Mouse (Mus musculus) adrenal gland, adult (tissue): ENCODE data around the gene Mrrf.

ENCODE experiments used
- DNase-seq, 2 experiments: peaks; one replicate each; pipeline ENCODE4 v3.0.0; 2022 to 2023; ENCODE audit warnings: low spot score in 1 of 2; ENCODE audit not compliant: inconsistent age in 2 of 2

Mrrf gene

DNA sequence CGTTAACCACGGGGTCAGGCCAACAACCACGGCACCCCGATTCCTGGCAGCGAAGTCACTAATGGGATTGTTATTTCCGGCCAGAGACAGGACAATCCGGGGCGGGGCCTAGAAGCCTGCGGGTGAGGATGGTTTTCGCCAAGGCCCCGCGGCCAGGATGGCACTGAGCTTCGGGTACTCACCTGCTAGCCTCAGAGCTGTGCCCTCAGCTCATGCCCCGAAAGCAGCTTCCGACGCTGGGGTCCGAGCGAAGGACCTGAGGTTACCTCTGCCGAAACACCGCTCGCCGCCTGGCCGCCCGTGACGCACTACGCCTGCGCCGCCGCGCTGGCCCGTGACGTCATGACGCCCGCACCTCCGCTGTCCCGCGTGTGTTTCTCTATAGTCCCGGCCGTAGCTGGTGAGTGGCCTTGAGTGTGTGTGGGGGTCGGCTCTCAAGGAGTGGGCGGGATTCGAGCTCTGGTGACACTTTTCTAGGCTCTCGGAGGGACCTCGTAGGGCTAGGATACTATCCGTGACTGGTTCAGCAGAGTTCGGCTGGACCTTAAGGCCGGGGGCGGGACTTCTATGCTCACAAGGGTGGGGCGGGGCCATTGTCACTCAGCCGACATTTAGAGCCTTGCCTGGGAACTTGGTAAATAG, at the start of gene Mrrf, which contains the start of gene Rbm18:
Gene Mrrf, plus strand, starts transcription at position 90 of the 642 bp plus-strand sequence.
Gene Rbm18, minus strand, starts transcription at position 474 of the 642 bp plus-strand sequence.
- peak; percentile 94 to 99 for DNase-seq

DNA sequence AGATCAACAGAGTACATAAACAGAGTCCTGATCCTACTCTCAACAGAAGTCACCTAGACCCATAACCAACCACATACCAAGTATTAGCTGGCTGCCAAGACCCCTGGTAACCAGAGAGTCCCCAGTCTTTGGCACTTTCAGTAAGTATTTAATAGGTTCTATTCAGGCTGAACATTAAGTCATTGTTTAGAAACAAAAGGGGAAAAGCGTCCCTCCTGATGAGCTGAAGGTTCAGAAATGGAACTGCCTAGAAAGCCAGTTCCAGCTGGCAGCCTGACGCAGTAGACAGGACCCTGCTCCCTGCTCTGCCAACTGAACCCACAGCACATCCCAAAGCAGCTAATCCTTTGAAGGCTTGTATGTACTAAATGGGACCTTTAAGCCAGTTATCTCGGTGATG, 47.0 kb upstream of the Mrrf start:
- no peak for DNase-seq

DNA sequence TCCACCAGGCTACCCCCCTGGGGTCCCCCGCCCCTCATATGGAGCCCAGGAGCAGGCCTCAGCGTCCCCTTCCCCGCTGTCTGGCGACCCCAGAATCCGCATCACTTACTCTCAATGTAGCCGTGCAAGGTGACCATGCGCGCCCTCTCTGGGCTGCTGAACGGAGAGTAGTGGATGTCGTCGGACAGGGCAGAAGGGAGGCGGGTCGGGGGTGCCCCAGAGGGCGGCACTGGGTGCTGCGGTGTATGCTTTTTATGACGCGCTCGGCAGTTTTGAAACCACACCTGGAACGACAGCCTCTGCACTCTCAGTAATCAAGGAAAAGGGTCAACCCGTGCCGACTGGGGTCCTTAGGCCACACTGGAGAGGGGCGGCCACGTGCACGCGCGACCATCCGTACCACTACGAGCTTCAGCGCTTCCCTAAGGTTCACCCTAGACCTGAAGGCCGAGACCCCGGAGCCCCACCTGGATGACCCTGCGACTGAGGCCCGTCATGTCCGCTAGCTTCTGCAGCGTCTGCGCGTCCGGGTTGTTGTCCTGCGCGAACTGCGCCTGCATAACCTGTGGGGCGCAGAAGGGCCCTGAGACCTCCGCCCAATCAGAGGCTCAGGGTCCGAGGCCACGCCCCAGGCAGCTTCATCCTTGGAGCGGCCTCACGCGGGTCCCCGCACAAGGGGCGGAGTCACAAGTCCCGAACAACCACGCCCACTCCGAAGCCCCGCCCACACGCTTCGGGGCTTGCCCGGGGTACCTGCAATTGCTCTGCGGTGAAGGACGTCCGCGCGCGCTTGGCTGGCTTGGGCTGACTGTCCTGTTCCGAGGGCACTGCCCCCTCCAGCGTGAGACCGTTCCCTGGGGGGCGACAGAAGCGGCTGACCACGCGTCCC, 45.1 kb upstream of the Mrrf start:
- peak; percentile 50 to 83 for DNase-seq

DNA sequence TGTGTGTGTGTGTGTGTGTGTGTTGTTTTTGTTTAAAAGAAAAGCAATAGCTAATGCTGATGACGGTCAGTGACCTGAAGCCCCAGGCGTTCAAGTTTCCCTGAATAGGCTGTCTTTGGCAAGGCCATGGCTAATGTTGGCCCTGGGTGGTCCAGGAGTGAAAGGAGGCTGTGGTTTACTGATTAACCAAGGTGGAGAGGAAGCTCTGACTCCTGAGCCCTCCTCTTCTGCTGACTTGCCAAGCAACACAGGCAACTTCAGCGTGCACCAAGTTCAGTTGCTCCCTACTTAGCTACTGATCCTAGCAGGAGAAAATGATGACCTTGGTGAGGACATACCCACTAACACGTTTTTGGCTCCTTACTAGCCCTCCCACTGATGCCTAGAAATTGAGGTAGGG, 43.4 kb upstream of the Mrrf start:
- DNase-seq: no peak

DNA sequence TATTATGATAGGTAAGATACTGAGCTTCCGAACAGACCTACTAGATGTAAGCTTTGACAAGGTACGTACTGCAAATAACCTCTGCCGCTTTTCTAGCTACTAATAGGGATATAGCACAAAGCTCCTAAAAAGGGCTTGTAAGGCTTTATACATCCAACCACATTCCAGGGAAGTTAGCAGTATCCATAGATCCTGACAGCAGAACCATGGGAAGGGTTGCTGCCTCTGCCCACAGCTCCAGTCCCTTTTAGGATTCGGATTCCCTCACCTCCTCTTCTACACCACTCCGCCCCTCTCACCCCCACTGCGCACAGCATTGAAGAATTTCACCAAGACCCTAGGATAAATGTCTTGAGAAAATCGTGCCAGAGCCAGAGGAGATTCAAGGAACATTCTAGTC, 42.9 kb upstream of the Mrrf start:
- DNase-seq: no peak

DNA sequence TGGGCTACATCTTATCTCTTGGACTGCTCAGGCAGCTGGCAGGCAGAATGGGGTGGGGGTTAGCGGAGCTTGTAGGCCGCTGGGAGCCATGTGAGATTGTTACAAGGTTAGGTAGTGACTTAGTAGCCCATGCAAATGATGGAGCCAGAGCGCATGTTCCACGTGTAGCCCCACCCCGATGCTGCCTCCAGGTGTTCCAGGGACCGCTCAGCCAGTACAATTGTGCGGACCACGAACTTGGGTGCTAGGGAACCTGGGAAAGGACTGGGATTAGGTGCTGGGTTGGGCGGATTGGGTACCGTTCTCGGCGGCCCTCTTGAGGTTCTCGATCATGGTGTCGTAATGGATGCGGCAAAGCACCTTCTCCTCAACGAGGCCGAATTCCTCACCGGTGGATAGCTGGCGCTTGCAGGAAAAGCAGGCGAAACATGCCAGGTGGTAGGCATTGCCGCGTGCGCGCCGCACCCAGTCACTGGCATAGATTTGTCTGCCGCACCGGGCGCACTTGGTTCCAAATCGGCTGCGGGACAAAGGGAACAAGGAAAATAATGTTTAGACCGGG, 42.2 kb upstream of the Mrrf start:
- DNase-seq: no peak

DNA sequence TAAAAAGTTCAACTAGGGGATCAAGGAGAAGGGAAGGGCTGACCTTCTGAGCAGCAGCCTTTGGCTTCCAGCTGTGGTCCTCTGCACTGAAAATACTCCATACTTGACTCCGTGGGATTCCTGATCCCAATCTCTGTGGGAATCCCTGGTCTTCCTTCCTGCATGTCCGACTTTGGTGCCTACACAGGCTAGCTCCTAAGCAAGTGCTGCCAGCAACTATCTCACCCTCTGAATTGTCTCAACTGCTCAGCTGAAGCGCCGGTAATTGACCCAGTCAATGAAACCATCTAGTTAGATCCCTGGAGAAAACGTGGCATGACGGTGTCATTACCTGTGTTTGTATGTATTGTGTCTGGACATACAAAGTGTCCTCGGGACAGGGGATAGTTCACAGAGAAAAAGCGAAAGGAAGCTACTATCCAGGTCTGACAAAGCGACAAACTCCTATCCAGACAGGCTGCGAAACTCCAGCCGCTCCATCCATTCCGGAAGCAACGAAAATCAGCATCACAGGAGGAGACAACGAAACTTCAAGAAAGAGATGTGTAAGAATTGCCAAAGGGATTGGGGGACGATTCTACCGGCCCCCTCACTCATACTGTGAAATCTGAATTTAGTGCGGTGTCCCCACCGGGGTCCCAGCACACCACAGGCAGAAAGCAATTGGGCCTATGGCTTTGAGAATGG, 38.9 kb upstream of the Mrrf start:
- DNase-seq: no peak

DNA sequence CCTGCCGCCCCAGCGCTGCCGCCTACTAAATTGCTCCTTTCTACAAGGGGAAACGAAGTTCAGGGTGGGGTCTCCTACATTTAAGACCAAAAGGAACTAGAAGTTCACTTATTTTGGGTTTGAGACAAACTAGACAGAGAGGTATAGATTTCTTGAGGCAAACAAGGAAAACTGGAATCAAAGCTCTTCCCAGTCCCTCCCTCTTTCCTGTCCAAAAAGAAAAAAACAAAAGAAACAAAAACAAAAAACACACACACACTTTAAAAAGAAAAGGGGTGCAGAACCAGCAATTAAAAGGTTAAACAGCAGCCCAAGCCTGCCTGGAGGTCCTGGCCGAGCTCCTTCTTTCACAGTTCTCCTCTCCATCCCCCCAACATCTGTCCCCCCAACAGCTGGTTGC, 38.2 kb upstream of the Mrrf start:
- no peak for DNase-seq

DNA sequence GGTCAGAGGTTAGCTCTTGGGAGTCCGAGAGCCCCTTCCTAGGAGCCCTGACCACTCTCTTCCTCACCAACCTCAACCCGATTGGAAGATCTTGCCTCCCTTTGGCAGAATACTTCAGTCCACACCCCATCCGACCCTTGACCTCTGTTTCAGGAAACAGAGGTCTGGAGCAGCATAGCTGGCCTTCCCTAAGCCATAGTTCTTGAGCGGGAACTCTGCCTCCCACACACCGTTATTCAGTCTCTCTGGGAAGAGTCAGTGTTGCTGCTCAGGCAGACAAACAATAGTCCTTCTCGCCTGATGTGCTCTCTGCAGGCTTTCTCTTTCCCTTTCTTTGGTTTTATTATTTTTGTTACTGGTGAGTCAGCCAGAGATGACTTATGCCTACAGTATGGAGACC, 36.5 kb upstream of the Mrrf start:
- no peak for DNase-seq

DNA sequence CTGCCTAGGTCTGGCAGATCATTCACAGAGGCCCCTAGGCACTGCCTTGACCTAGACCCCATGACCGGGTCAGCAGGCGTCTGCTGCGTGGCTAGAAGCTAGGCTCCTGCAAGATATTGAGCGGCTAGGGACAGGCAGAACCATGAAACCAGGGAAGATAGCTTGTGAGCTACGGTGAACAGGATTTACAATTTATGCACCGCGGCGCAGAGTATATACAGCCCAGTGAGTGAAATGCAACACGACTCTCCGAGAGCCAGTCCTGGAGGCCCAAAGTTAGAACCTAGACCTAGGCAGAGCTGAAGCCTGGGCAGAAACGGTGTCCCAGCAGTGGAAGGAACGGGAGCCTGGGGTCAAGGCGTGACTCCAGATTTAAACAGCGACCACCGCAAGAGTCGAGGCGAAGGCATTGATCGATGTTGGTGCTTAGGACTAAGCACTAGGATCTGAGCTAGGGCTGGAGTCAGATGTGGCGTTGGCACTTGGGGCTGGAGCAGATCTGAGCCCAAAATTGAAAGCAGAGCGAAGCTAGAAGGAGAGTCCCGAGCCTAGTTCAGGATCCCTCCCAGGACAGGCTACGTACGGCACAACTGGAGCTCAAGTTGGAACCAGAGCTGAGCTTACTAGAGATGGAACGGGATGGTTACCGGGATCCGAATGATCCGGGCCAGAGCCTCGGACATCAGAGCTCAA, 34.2 kb upstream of the Mrrf start:
- no peak for DNase-seq

DNA sequence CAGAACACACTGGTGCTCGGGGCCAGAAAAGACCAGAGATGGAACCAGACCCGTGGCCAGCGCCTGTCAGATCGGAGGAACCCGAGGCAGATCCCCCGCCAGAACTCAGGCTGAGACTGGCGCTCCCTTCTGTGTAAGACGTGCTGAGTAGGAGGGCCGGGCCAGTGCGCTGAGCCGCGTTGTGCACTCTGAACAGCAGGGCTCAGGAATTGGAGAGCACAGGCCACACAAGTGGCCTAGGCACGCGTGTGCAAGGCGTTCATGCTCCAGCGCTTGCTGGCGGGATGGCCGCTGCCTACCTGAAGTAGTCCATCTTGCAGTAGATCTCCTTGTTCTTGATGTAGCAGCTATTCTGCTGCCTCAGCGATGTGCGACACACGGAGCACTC, 33.6 kb upstream of the Mrrf start:
- DNase-seq: peak in 1 of 2 experiments; percentile 56

DNA sequence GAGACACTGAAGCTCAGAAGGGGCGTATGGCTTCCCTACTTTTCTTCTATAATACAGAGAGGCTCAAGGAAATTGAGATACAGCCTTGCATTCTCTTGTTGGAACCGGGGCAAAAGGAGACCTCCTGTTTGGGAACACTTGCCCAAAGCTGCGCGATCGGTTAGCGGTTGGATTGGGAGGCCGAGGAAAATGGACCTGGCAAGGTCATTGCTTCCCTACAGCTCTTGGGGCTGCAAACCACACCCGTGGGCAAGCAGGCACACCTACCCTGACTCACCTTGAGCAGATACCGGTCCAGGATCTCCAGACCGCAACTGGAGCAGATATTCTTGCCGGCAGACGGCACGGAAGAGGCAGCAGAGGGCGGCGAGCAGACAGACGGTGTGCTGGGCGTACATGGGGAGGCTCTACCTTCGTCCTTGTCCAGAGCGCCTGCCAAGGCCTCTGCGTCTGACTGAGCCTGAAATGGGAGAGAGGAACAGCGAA, 33.1 kb upstream of the Mrrf start:
- DNase-seq: peak; percentile 30 to 75

DNA sequence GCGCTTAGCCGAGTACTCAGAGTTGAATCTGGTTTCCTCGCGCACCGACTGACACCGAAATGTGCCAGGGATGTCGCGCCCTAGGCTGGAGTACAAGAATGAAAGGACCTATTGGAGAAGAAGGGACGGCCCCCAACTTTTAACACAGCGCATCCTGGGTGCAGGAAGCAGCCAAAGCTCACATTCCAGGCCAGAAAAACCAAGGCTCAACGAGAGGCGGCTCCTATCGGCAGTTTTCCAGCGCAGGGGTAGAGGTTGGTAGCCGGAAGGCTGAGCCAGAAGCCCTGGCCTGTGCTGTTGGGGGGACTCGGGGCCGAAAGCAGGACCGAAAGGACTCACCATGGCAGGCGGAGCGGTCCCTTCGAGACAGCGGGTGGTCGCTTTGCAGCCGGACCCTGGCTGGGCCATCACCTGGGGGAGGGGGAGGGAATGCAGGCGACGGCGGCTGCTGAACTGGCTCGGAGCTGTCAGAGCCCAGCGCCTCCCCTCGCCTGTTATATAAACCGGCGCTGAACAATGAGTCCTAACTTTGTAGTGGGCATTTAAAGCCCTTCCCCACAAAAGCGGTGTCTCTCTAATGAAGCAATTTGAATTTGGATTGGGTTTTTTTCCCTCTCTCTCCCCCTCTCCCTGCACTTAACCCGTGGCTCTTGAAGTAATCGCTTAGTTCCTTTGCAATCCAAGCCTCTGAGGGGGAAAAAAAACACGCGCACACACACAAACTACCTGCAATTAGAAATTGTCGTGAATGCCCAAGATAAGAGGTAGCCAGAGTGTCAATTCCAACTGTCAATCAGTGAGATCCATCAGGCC, 32.4 kb upstream of the Mrrf start:
- peak; percentile 13 to 64 for DNase-seq

DNA sequence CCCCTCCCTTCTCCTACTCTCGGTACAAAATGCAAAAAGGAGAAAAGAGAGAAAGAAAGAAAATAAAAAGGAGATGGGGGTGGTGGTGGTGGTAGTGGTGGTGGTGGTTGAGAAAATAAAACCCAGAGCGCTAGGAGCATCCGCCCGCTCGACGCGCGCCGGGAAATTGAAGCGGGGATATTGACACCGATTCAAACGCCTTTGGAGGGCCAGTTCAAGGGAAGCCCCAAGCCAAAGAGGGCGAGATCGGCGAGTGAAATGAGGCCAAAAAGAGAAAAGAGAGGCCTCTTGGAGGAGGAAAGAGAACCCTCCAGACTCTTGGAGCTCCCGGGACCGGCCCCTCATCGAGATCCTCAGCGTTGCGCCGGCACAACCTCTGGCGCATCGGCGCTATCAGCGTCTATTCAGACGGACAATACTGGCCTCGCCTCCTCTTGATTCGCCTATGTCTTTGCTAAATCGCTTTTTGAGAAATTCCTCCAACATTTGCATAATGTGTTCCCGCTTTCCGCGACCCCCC, 31.7 kb upstream of the Mrrf start:
- peak in 1 of 2 experiments; percentile 49 for DNase-seq

DNA sequence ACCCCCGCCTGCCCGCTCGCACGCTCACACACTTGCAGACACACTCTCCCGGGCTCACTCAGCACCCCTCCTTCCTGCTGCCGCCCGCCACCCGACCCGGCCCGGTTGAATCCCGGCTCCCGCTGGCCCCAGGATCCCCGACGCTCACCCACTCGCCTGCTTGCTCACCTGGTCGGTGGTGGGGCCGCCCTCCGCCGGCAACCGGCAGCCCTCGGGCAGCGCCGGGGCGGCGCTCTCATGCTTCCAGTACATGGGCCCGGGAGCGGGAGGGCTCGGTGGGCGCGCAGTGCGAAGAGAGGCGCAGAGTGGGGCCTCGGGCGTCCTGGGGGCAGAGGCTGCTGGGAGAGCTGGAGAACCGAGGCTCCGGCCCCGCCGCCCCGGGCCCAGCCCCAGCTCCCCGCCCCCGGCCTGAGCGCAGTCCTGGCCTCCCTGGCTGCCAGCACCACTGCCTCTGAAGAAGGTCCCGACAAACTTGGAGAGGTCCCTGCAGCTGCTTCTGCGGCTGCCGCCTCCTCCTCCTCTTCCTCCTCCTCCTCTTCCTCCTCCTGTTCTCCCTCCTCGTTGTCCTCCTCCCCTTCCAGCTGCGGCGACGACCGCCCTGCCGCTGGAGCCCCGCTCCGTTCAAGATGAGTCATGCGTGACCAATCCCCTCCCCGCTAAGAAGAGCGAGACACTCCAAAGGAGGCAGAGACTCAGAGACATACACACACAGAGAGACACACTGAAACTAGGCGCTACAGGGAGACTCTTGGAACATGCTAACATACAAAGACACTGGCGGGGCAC, 31.0 kb upstream of the Mrrf start, which contains the start of gene Lhx6:
Gene Lhx6, minus strand, starts transcription at position 453 of the 786 bp plus-strand sequence.
- peak; percentile 25 to 69 for DNase-seq

DNA sequence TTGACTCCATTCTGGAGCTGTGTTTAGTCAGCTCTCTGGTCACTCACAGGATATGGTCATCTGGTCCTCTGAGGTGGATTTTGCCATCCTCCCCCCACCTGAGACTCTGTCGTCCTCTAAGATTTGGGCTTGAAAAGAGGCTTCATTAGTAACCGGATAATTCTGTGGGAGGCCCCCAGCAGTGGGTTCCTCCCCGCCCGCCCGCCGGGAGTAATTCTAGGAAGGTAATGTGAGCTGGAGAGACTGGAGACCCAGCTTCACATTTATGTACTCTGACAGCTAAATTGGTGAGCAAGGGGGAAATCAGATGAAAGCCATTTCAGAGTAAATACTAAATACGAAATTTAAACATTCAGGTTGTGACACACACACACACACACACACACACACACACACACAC, 27.6 kb upstream of the Mrrf start:
- DNase-seq: no peak

DNA sequence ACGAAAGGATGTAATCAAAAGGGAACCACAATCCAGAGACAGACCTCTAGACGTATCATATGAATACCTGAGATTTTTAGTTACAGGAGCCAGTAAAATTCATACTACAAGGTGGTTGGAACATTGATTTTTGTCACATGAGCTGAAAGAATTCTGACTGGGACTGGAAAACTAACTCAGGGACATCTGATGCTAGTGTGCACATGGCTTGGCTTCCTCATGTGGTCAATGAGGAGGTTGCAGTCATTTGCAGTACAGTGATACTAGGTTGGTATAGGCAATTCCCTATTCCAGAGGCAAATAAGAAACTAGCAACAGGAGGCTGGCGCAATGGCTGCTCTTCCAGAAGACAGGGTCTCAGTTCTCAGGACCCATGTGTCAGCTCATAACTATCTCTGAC, 23.6 kb upstream of the Mrrf start:
- no peak for DNase-seq

DNA sequence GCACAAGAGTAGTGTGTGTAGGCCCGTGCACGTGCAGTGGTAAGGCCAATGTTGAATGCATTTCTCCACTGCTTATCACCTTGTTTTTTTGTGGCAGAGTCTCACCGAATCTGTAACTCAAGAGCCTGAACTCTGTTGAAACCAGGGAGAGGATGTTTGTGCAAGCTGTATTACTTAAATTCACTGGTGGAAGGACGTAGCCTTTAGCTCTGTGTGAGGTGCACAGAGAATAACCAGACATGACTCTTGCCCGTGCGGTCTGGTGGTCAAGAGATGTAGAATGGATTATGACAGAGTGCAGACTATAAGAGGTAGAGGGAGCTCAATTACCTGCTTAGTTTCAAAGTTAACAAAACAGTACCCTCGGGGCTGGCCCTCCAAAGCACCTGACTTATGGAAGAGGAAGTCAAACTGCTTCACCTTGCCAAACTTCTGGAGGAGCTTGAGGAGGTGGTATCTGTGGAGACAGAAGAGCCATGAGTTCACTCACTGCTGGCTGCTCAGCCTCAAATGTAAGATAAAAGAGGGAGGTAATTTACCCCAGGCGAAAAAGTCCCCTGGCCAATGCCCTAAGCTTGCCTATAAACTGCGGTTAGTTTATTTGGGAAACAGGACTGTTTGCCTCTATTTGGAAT, 9.3 kb upstream of the Mrrf start:
- DNase-seq: no peak
